Mouse (Mus musculus) heart, postnatal 36 days (tissue): ENCODE data around the gene Tgfb1i1. TPM values are rescaled to one million over a fixed set of nuclear protein-coding genes. Genes with fewer than 3 reads are reported as not detected.

ENCODE experiments used
- DNase-seq, 2 experiments: peaks; one replicate each; pipeline ENCODE4 v3.0.0; 2021 to 2022
- intact Hi-C: fragments of 180-260 bp; cut with DNase I; formaldehyde crosslinking; loops from one replicate; pipeline ENCODE4 v1.15.1; 2025
- microRNA-seq, 2 experiments: library from miRNA; unstranded; fragments of <30 nt; microRNA quantifications; one replicate each; pipeline ENCODE4 v1.2.0; 2021; ENCODE audit warnings: borderline number of aligned reads in 2 of 2
- total RNA-seq, 2 experiments: library from RNA; stranded (reverse); gene quantifications; 2 replicates each; pipeline ENCODE4 v1.2.3; 2021

The Tgfb1i1 gene
- total RNA-seq, 2 experiments from 2014 or later = 17.4 to 20.8 TPM

DNA sequence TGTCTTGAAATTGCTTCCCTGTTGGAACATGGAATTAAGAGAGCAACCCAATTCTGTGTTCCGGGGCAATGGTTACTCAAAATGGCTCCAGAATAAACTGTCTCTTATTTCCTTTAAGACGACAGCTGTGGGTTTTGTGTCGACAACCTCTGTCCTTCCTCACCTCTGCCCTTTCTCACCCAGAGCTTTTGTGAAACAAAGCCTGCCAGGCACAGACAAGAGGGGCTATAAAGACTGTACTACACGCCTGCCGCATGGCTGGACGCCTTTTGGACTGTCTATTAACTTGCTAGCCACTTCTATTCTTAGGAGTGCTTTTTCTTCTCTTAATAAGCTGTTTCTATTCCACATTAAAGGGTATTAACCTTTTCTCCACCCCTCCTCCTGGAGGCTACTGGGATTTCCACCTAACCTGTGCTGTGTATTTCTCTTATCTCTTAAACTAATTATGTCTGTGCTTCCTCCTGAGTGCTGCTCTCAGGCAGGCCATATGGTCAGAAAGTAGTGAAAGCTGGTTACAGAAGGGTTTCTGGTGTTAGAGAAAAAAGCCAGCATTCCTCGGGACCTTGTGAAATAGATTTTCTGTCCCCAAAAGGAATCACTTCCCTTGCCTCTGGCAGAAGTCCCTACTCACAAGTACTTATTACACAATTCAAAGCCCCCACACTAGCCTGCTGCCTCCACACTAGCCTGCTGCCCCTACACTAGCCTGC, 36.1 kb downstream of the Tgfb1i1 start:
- intact Hi-C loops = no loop called here
- DNase-seq = no peak

DNA sequence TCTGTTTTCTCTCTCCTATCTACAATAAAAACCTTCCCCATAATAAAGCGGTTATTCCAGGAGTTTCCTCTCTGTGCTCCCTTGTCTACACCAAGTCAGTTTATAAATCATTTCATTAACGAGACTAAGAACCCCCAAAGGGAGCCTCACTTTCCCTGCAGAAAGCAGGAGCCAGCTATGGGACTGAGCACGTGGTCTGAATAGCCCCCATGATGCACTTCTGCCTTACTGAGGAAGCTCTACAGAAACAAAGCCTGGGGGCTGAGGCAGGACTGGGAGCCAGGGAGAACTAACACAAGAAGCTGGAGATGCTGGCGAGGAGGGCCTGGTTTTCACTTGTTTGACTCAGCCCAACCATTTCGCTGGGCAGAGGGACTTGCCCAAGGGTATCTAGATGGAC, 37.4 kb downstream of the Tgfb1i1 start:
- intact Hi-C loops = no loop called here
- DNase-seq = no peak

DNA sequence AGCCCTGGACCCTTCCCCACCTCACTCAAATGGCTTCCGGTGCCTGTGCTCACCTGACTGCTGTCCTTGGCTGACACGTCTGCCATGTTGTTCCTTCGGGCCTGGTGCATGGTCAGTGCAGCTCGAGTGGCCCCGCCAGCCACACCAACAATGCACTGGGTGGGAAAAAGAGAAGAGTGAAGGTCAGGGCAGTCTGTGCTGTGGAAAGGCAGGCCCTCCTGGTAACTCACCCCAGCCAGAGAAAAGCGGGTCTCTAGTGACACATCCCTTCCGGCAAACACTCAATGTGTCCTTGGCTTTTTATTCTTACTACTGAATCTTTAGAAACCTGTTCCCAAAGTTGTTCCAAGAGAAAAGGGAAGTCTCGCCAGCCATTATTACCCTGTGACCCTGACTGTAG, 38.4 kb downstream of the Tgfb1i1 start:
- intact Hi-C loops = no loop called here

DNA sequence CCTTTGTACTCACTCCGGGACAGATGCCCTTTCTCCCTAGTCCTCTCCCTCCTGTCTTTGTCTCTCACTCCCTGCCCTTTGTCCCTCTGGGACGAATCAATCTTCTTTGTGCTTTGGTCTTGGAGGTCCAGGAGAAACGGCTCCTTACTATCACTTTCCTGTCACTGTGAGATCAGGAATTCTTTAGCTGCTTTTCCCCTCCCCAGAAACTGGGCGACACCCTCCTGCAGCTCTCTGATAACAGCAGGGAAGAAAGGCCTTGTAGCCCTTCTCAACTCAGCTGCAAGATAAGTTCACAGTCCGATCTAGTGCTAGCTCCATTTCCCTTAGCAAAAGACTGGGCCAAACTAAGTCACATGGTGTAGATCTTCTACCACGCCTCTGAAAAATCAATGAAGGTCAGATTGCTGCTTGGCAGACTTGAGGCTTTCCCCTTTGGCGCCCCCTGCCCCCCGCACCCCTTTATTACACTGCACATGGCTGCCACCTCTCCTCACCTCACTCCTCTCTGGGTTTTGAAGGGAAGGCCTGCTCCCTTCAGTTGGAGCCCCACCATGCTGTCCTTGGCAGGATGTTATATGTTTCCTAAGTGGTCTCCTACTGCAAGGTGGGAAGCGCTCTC, 42.4 kb downstream of the Tgfb1i1 start:
- no peak for DNase-seq
- intact Hi-C loops = no loop called here

More for the DNA sequence above, 38.4 kb downstream of the Tgfb1i1 start:
- DNase-seq = no peak

DNA sequence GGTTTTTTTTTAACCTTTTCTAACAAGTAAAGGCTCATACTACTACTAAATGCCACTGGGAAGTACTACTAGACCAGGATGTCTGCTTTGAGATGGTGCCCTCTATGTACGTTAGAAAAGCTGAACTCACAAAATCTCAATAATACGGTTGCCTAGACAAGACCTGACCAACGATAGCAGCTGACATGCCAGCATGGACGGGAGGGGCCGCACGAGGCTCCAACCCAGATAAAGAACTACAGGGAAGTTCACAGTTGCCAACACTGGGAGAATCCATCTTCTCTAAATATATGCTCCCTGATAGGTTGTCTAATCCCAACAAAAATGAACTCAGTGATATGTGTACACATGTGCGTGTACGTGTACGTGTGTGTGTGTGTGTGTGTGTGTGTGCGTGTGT, 48.2 kb downstream of the Tgfb1i1 start:
- intact Hi-C loops = loop anchor here (5.0 kb wide), 1 partner anchor 47 kb away; the partner anchor contains the start of gene Tgfb1i1
- DNase-seq = no peak

DNA sequence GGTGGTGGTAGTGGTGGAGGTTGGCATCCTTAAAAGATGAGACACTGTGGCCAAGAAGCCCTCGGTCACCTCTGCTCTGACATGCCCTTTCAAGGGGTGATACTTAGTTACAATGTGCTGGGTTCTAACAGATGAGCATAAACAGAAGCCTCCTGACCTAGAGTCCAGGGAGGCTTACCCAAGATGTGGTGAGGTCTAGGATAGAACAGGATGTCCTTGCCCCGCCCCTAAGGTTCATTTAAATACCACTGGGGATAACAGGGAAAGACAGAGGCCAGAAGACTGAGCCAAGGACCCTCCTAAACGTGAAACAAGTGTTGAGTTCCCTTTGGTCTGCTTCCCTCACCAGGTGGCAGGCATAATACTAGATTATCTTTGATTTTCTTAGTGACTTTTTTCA, 49.9 kb downstream of the Tgfb1i1 start:
- intact Hi-C loops = loop anchor here (5.0 kb wide), 1 partner anchor 49 kb away; the partner anchor contains the start of gene Tgfb1i1
- no peak for DNase-seq

DNA sequence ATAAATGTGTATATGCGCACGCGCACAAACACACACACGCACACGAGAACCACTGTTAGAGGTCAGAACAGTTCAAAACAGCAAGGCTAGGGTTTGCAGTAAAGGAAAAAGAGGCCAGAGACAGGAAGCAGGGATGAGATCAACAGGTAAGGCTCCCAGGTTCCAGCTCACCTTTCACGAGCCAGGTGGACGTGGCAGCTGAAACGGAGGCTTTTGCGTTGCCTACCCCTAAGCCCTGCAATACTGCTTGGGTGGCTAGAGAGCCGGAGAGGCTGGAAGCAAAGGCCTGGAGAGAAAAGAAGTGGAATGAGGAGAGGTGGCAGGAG, 50.6 kb downstream of the Tgfb1i1 start:
- no peak for DNase-seq
- intact Hi-C loops = loop anchor here (5.0 kb wide), 1 partner anchor 50 kb away; the partner anchor contains the start of gene Tgfb1i1

DNA sequence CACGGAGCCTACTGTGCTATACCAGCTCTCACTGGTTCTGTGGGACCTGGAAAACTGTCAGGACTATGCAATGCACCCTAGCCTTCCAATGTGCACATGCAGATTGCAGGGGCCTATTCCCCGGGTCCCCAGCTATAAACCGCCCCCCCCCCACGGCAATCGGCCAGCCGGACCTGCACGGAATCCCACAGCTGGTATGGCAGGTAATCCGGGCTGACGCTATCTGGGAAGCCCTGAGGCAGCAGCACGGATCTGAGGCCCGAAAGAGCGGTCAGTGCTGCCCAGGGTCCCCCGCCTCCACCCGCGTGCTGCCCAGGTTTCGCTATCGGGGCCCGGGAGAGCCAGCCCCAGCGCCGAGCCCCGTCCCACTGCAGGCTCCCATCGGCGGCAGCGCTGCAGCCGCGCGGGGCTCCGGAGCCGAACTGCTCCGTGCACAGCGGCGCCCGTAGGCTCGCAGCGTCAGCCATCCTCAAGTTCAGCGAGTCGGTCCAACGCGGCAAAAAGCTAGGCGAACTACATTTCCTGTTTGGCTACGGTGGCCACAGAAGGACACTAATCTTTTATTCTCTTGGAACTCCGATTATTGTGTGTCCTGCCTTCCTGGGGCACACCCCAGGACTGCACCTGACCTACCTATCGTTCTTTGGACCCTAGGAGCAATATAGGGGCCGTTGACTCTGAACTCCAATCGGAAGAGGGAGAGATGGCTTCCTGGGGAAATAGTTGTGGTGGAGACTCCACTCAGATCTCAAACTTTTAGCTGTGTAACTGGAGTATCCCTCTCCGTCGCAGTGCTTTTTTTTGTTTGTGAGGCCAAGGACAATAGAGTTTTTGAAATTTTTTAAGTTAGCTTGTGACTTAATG, 51.2 kb downstream of the Tgfb1i1 start, which contains the start of gene BC017158:
Gene BC017158 (minus strand): TSS at position 554 of the 864 bp plus-strand sequence.
- intact Hi-C loops = loop anchor here (5.0 kb wide), 1 partner anchor 51 kb away; the partner anchor contains the start of gene Tgfb1i1
- peak; percentile 73 to 84 for DNase-seq

DNA sequence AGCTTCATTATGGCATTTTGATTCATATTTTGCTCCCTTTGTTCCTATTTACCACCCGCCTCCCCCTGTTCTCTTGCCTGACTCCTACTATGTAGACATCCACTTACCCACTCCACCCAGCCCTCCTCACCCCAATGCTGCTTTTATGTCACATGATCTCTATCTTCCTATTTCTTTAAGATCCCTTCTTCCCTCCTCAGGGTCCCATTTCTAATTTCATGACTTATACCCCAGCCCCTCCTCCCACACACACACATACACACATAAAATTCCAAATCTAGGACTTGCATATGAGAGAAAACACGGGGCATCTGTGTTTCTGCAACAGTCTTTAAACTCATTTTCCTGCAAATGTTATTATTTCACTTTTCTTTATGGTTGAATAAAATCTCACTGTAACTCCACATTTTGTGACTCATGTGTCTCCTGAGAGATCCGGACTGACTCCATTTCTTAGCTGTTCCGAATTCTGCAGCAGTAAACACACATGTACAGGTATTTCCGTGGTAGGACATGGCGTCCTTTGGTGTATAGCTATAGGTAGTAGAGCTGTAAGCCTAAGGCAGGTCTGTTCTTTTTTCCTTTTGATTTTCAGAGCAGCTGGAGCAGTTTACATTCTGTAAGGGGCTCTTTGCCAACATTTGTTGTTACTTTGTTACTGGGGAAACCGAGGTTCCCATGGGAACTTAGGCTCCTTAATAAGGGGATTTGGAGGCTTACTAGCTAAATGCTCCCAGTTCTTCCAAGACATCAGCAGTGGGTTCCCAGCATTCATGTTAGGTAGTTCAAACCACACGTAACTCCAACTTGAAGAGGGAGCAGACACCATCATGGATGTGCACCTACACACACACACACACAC, 52.1 kb downstream of the Tgfb1i1 start:
- no peak for DNase-seq
- intact Hi-C loops = loop anchor here (5.0 kb wide), 1 partner anchor 51 kb away; the partner anchor contains the start of gene Tgfb1i1

DNA sequence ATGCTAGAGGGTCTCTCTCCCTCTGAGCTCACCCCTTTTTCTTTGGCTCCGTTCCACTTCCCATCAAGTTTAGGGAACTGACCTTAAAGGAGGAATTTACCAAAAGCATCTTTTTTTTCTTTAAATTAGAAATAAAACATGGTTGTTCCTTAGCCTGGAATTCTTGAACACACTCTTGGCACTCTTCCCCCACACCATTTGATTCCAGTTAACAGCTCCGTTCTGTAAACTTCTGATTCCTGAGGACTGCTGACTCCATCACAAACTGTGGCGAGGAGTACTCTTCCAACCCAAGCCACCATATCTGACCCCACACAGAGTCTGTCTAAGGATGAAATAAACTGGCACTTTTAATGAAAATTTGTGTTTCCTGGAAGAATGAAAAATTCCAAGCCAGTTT, 54.3 kb downstream of the Tgfb1i1 start:
- intact Hi-C loops = no loop called here
- no peak for DNase-seq

DNA sequence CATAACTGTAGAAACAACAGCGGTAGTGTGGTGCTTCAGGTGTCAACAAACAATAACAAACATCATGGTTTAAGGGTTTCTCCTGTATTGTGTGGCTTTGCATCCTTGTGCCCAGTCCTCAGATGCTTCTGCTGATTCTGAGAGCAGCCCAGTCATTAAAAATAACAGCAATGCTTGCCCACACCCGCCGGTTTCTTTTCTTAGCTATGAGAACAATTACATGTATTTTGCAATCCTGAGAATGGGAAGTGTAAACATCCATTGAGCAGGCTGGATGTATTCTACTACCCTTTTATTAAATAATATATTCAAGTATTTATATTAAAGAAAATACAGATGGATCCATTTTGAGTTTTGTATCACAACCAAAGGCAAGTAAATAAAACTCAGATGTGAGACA, 55.5 kb downstream of the Tgfb1i1 start:
- no peak for DNase-seq
- intact Hi-C loops = no loop called here

DNA sequence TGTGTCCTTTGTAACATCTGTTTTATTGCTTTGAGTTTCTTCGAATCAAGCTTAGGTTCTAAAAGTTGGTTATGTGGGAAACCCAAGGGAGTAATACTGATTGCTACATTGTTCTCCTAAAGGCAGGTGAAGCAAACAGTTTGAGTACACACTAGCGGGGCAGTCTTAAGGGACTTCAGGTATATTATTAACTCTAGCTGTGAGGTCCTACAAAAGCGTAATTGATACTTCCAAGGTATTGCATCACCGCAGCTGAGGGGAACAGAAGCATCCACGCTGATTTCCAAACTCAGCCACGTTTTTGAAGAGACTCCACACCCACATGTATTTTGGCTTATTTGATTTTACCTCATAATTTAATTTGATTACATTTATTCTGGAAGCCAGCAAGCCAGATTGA, 57.6 kb downstream of the Tgfb1i1 start:
- DNase-seq = no peak

DNA sequence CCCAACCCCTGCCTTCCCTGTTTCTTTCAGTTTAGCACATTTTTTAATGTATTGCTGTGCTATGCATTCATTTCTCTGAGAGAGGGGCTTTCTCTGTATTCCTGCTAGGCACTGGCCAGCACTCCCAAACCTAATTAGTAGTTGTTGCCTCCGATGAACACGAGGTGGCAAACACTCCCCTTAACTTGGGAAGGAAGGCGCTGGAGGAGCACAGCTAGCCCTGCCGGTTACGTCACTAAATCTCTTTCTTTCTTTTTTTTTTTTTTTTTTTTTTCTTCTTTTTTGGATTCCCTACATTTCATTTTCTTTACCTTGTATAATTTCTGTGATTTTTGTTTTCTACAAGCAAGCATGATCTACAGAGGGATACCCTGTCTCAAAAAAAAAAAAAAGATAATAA, 58.3 kb downstream of the Tgfb1i1 start:
- intact Hi-C loops = loop anchor here (1.0 to 5.0 kb wide), 3 partner anchors 39 to 397 kb away; partner anchors contain the start of gene Tial1
- peak in 1 of 2 experiments; percentile 39 for DNase-seq

More for the DNA sequence above, 57.6 kb downstream of the Tgfb1i1 start:
- intact Hi-C loops = no loop called here

Small RNAs within 50 kb of the gene (microRNA-seq; reads per million reads assigned to microRNA genes)
- gene Mir3103 = 0.72 to 1.3 reads per million in 2 experiments

Other genes with a start within 250 kb of the Tgfb1i1 start
- gene Trim72, start 242.9 kb upstream of the Tgfb1i1 start, total RNA-seq = 100 to 1,000 TPM; 286 to 346 TPM
- gene Itgam, start 184.2 kb upstream of the Tgfb1i1 start, total RNA-seq = 1 to 10 TPM; 7.1 to 7.3 TPM
- gene Gm49368, start 184.1 kb upstream of the Tgfb1i1 start, total RNA-seq = not detected
- under 1 TPM; 0.11 to 0.39 TPM for gene Itgax, start 117.3 kb upstream of the Tgfb1i1 start, total RNA-seq
- 1 to 10 TPM in 1 of 2 experiments, under 1 TPM in 1; 0.36 to 1.2 TPM for gene Itgad, start 92.4 kb upstream of the Tgfb1i1 start, total RNA-seq
- gene Cox6a2, start 40.4 kb upstream of the Tgfb1i1 start, total RNA-seq = 1,000 to 10,000 TPM; 2,318 to 2,864 TPM
- gene Armc5, start 9.5 kb upstream of the Tgfb1i1 start, total RNA-seq = 1 to 10 TPM; 7.4 to 8.4 TPM
- gene 9130023H24Rik, start 8.8 kb upstream of the Tgfb1i1 start, total RNA-seq = 1 to 10 TPM; 2.9 to 4.2 TPM
- gene Slc5a2, start 18.8 kb downstream of the Tgfb1i1 start, total RNA-seq = not detected
- 1 to 10 TPM; 5.2 to 6.3 TPM for gene BC017158, start 51.4 kb downstream of the Tgfb1i1 start, total RNA-seq
- gene Rgs10, start 171.9 kb downstream of the Tgfb1i1 start, total RNA-seq = 10 to 100 TPM in 1 of 2 experiments, 1 to 10 TPM in 1; 9.5 to 12.1 TPM
- gene Tial1, start 214.9 kb downstream of the Tgfb1i1 start, total RNA-seq = 10 to 100 TPM; 40.6 to 41.7 TPM